Comparison of ENCODE assay signal across 10 mouse cellular contexts in genomic region chr16:17647156-17647555, GRCm38 (mm10). TPM values are rescaled to one million over a fixed set of nuclear protein-coding genes. Genes with fewer than 3 reads are reported as not detected.
DNase-seq lines count a peak whose midpoint lies in the region; ATAC-seq lines count a peak whose summit lies in the region.
"Had no signal": no experiment of that assay in that cellular context is flagged by ENCODE, and none has a peak within 500 bp of the region (broad histone marks: within the 10 kb centered on the region; RNA-seq: fewer than 3 reads in every experiment).

No protein-coding gene starts in this region.

- H3K4me3 ChIP-seq in megakaryocyte, embryonic 14.5 days (replicated peaks) = peak overlapping the region; percentile 91
- peak overlapping the region; percentile 58 for H3K4me3 ChIP-seq in limb, embryonic 13.5 days
- peak overlapping the region; percentile 54; the same call in 1 of the 2 replicates for H3K4me3 ChIP-seq in stomach, embryonic 15.5 days (replicated peaks)

- H3K9me3 ChIP-seq in megakaryocyte, embryonic 14.5 days = no peaks in the 10 kb centered on the region
- H3K9me3 ChIP-seq in limb, embryonic 13.5 days = no peaks in the 10 kb centered on the region
- H3K9me3 ChIP-seq in stomach, embryonic 15.5 days = no peaks in the 10 kb centered on the region

- peaks cover 18% of the 10 kb centered on the region for H3K4me1 ChIP-seq in megakaryocyte, embryonic 14.5 days
- peaks cover 7% of the 10 kb centered on the region for H3K4me1 ChIP-seq in limb, embryonic 13.5 days
- H3K4me1 ChIP-seq in stomach, embryonic 15.5 days = peaks cover 11% of the 10 kb centered on the region

- peaks cover 73% of the 10 kb centered on the region for H3K36me3 ChIP-seq in megakaryocyte, embryonic 14.5 days (replicated peaks; ENCODE audit: low read length)
- H3K36me3 ChIP-seq in limb, embryonic 13.5 days = peaks cover 60% of the 10 kb centered on the region
- H3K36me3 ChIP-seq in stomach, embryonic 15.5 days = peaks cover 27% of the 10 kb centered on the region

- DNase-seq in cerebellum, adult 11-12 months = peak; percentile 66
- no peak for DNase-seq in cerebellum, adult 8-10 months
- DNase-seq in frontal cortex, adult 2 months (ENCODE audit: extremely low spot score in 1 of 2, low spot score in 1 of 2) = no peak
- DNase-seq in gastrocnemius, postnatal 10 days = no peak
- DNase-seq: adrenal gland, adult 2 months had no signal

- peaks cover 10% of the 10 kb centered on the region for H3K27me3 ChIP-seq in megakaryocyte, embryonic 14.5 days (replicated peaks)
- no peaks in the 10 kb centered on the region for H3K27me3 ChIP-seq in limb, embryonic 13.5 days
- no peaks in the 10 kb centered on the region for H3K27me3 ChIP-seq in stomach, embryonic 15.5 days (replicated peaks)

- WGBS in limb, embryonic 13.5 days = 15% methylated on average over 1 of the region's 1 CpGs
- 32% methylated on average over 1 of the region's 1 CpGs for WGBS in stomach, embryonic 15.5 days

- peak overlapping the region; percentile 79 for H3K9ac ChIP-seq in limb, embryonic 13.5 days
- H3K9ac ChIP-seq in stomach, embryonic 15.5 days = no peak overlapping the region

- ATAC-seq in megakaryocyte, adult 5-6 weeks (ENCODE audit: poor library complexity, severe bottlenecking) = no peak
- ATAC-seq in limb, embryonic 13.5 days (ENCODE audit: low FRiP score, low read depth) = no peak
- no peak for ATAC-seq in stomach, embryonic 15.5 days (ENCODE audit: insufficient read depth, low FRiP score, low read depth)

- H3K4me2 ChIP-seq in limb, embryonic 13.5 days (replicated peaks) = peak overlapping the region; percentile 75
- H3K4me2 ChIP-seq in stomach, embryonic 15.5 days = peak overlapping the region; percentile 82

- H3K27ac ChIP-seq in limb, embryonic 13.5 days = no peak overlapping the region
- no peak overlapping the region for H3K27ac ChIP-seq in stomach, embryonic 15.5 days
- H3K27ac ChIP-seq: macrophage had no signal

RNA-seq across cellular contexts. Expression of gene Ccdc74a, which starts 0.9 kb away (rescaled TPM):
- polyA plus RNA-seq in megakaryocyte, embryonic 14.5 days (2012; ENCODE audit: insufficient read depth, low replicate concordance) = not detected in 2 replicates
- 0.36 TPM in 1 of 2 replicates, not detected in the other for total RNA-seq in megakaryocyte, adult 5-6 weeks (2015)
- total RNA-seq in megakaryocyte, adult 5-6 weeks (2017) = not detected in 2 replicates
- polyA plus RNA-seq in limb, embryonic 13.5 days (2015; fragmentation: Nextera tagmentation; extraction: Ambion mirVana) = 9.0 and 9.8 TPM in 2 replicates
- polyA plus RNA-seq in stomach, embryonic 15.5 days (2015; fragmentation: Nextera tagmentation; extraction: Ambion mirVana) = 4.4 and 5.2 TPM in 2 replicates
- 31.7 and 43.2 TPM in 2 replicates for polyA plus RNA-seq in frontal cortex, adult 2 months (2012; rRNA removed)
- total RNA-seq in gastrocnemius, postnatal 10 days (2021) = 1 to 10 TPM; 2.2 to 2.5 TPM

RNA-seq across cellular contexts. Expression of gene Smpd4, which starts 28.0 kb away (rescaled TPM):
- 0.83 and 9.1 TPM in 2 replicates for polyA plus RNA-seq in megakaryocyte, embryonic 14.5 days (2012; ENCODE audit: insufficient read depth, low replicate concordance)
- 35.2 and 35.7 TPM in 2 replicates for total RNA-seq in megakaryocyte, adult 5-6 weeks (2015)
- 27.0 and 31.0 TPM in 2 replicates for total RNA-seq in megakaryocyte, adult 5-6 weeks (2017)
- polyA plus RNA-seq in limb, embryonic 13.5 days (2015; fragmentation: Nextera tagmentation; extraction: Ambion mirVana) = 40.0 and 42.7 TPM in 2 replicates
- 24.8 and 27.0 TPM in 2 replicates for polyA plus RNA-seq in stomach, embryonic 15.5 days (2015; fragmentation: Nextera tagmentation; extraction: Ambion mirVana)
- polyA plus RNA-seq in frontal cortex, adult 2 months (2012; rRNA removed) = 164 and 168 TPM in 2 replicates
- total RNA-seq in gastrocnemius, postnatal 10 days (2021) = 10 to 100 TPM; 13.6 to 21.6 TPM
